Mouse (Mus musculus): Measurements from ENCODE around the gene Ms4a2. TPM values are rescaled to one million over a fixed set of nuclear protein-coding genes. Genes with fewer than 3 reads are reported as not detected.

Ms4a2 gene
- polyA plus RNA-seq (2015; fragmentation: Nextera tagmentation; extraction: Ambion mirVana): 0.81 and 0.83 TPM in 2 replicates

- Histone ChIP-seq H3K36me3 (no peaks in the 10 kb centered on the region), H3K27me3 (replicated peaks) (no peaks in the 10 kb centered on the region), H3K4me1 (no peaks in the 10 kb centered on the region), H3K4me3 (replicated peaks) (no peak within 1 kb of the TSS), H3K4me2 (no peak within 1 kb of the TSS), H3K27ac (no peak within 1 kb of the TSS), H3K9me3 (no peaks in the 10 kb centered on the region), H3K9ac (no peak within 1 kb of the TSS)
- ATAC-seq (ENCODE audit: insufficient read depth, low FRiP score, low read depth): no peak
- WGBS: 83% methylated on average over 2 of the region's 2 CpGs
Measured at GRCm38 (mm10) chr19:11623551-11623950, at the start of gene Ms4a2. Gene Ms4a2, minus strand, starts transcription at chr19:11623719.

- H3K9me3 ChIP-seq: no peaks in the 10 kb centered on the region
- H3K36me3 ChIP-seq: no peaks in the 10 kb centered on the region
- H3K9ac ChIP-seq: no peak overlapping the region
- no peak overlapping the region for H3K4me2 ChIP-seq
- no peak overlapping the region for H3K4me3 ChIP-seq (replicated peaks)
- ATAC-seq (ENCODE audit: insufficient read depth, low FRiP score, low read depth): no peak
- no peaks in the 10 kb centered on the region for H3K4me1 ChIP-seq
- no peaks in the 10 kb centered on the region for H3K27me3 ChIP-seq (replicated peaks)
- H3K27ac ChIP-seq: no peak overlapping the region
Measured at GRCm38 (mm10) chr19:11661562-11661961, 38.0 kb upstream of the Ms4a2 start.

GRCm38 (mm10) chr19:11660459-11660858, 36.9 kb upstream of the Ms4a2 start, which contains the start of gene Oosp2:
Gene Oosp2, minus strand, starts transcription at chr19:11660559.
- Histone ChIP-seq H3K36me3 (no peaks in the 10 kb centered on the region), H3K4me2 (no peak within 1 kb of the TSS), H3K9ac (no peak within 1 kb of the TSS), H3K27me3 (replicated peaks) (no peaks in the 10 kb centered on the region), H3K9me3 (no peaks in the 10 kb centered on the region), H3K27ac (no peak within 1 kb of the TSS), H3K4me1 (no peaks in the 10 kb centered on the region), H3K4me3 (replicated peaks) (no peak within 1 kb of the TSS)
- 84% methylated on average over 5 of the region's 5 CpGs for WGBS
- ATAC-seq (ENCODE audit: insufficient read depth, low FRiP score, low read depth): no peak

- Histone ChIP-seq H3K9me3 (no peaks in the 10 kb centered on the region), H3K9ac (no peak overlapping the region), H3K4me1 (no peaks in the 10 kb centered on the region), H3K4me2 (no peak overlapping the region), H3K4me3 (replicated peaks) (no peak overlapping the region), H3K36me3 (no peaks in the 10 kb centered on the region), H3K27ac (no peak overlapping the region), H3K27me3 (replicated peaks) (no peaks in the 10 kb centered on the region)
- WGBS: 67% methylated on average over 2 of the region's 2 CpGs
- no peak for ATAC-seq (ENCODE audit: insufficient read depth, low FRiP score, low read depth)
Measured at GRCm38 (mm10) chr19:11659142-11659541, 35.6 kb upstream of the Ms4a2 start.

GRCm38 (mm10) chr19:11649564-11649963, 26.0 kb upstream of the Ms4a2 start:
- Histone ChIP-seq H3K27me3 (replicated peaks) (no peaks in the 10 kb centered on the region), H3K9ac (no peak overlapping the region), H3K27ac (no peak overlapping the region), H3K4me2 (no peak overlapping the region), H3K4me3 (replicated peaks) (no peak overlapping the region), H3K9me3 (no peaks in the 10 kb centered on the region), H3K36me3 (no peaks in the 10 kb centered on the region), H3K4me1 (no peaks in the 10 kb centered on the region)
- ATAC-seq (ENCODE audit: insufficient read depth, low FRiP score, low read depth): no peak
- WGBS: 73% methylated on average over 4 of the region's 4 CpGs

- H3K4me3 ChIP-seq (replicated peaks): no peak overlapping the region
- H3K4me2 ChIP-seq: no peak overlapping the region
- 70% methylated on average over 3 of the region's 3 CpGs for WGBS
- H3K27ac ChIP-seq: no peak overlapping the region
- H3K9me3 ChIP-seq: no peaks in the 10 kb centered on the region
- no peak overlapping the region for H3K9ac ChIP-seq
- no peaks in the 10 kb centered on the region for H3K27me3 ChIP-seq (replicated peaks)
- no peaks in the 10 kb centered on the region for H3K36me3 ChIP-seq
- no peaks in the 10 kb centered on the region for H3K4me1 ChIP-seq
- no peak for ATAC-seq (ENCODE audit: insufficient read depth, low FRiP score, low read depth)
Measured at GRCm38 (mm10) chr19:11646166-11646565, 22.6 kb upstream of the Ms4a2 start.

GRCm38 (mm10) chr19:11640732-11641131, 17.2 kb upstream of the Ms4a2 start, which contains the start of gene Ms4a3:
Gene Ms4a3, minus strand, starts transcription at chr19:11640851.
- Histone ChIP-seq H3K9ac (no peak within 1 kb of the TSS), H3K4me3 (replicated peaks) (no peak within 1 kb of the TSS), H3K9me3 (no peaks in the 10 kb centered on the region), H3K4me1 (no peaks in the 10 kb centered on the region), H3K4me2 (no peak within 1 kb of the TSS), H3K27me3 (replicated peaks) (no peaks in the 10 kb centered on the region), H3K27ac (no peak within 1 kb of the TSS), H3K36me3 (no peaks in the 10 kb centered on the region)
- ATAC-seq (ENCODE audit: insufficient read depth, low FRiP score, low read depth): no peak
- 63% methylated on average over 1 of the region's 1 CpGs for WGBS

GRCm38 (mm10) chr19:11639038-11639437, 15.5 kb upstream of the Ms4a2 start:
- Histone ChIP-seq H3K27me3 (replicated peaks) (no peaks in the 10 kb centered on the region), H3K4me2 (no peak overlapping the region), H3K4me3 (replicated peaks) (no peak overlapping the region), H3K36me3 (no peaks in the 10 kb centered on the region), H3K9ac (no peak overlapping the region), H3K9me3 (no peaks in the 10 kb centered on the region), H3K4me1 (no peaks in the 10 kb centered on the region), H3K27ac (no peak overlapping the region)
- WGBS: 72% methylated on average over 4 of the region's 4 CpGs
- ATAC-seq (ENCODE audit: insufficient read depth, low FRiP score, low read depth): no peak

GRCm38 (mm10) chr19:11635572-11635971, 12.1 kb upstream of the Ms4a2 start:
- H3K9me3 ChIP-seq: no peaks in the 10 kb centered on the region
- WGBS: 51% methylated on average over 5 of the region's 5 CpGs
- H3K27ac ChIP-seq: no peak overlapping the region
- H3K27me3 ChIP-seq (replicated peaks): no peaks in the 10 kb centered on the region
- ATAC-seq (ENCODE audit: insufficient read depth, low FRiP score, low read depth): no peak
- H3K4me2 ChIP-seq: no peak overlapping the region
- no peak overlapping the region for H3K9ac ChIP-seq
- no peaks in the 10 kb centered on the region for H3K4me1 ChIP-seq
- H3K4me3 ChIP-seq (replicated peaks): no peak overlapping the region
- no peaks in the 10 kb centered on the region for H3K36me3 ChIP-seq

- no peak overlapping the region for H3K27ac ChIP-seq
- H3K4me3 ChIP-seq (replicated peaks): no peak overlapping the region
- H3K9ac ChIP-seq: no peak overlapping the region
- H3K9me3 ChIP-seq: no peaks in the 10 kb centered on the region
- H3K4me2 ChIP-seq: no peak overlapping the region
- WGBS: 63% methylated on average over 2 of the region's 2 CpGs
- no peak for ATAC-seq (ENCODE audit: insufficient read depth, low FRiP score, low read depth)
- no peaks in the 10 kb centered on the region for H3K36me3 ChIP-seq
- no peaks in the 10 kb centered on the region for H3K4me1 ChIP-seq
- H3K27me3 ChIP-seq (replicated peaks): no peaks in the 10 kb centered on the region
Measured at GRCm38 (mm10) chr19:11634330-11634729, 10.8 kb upstream of the Ms4a2 start.

- no peak overlapping the region for H3K4me2 ChIP-seq
Measured at GRCm38 (mm10) chr19:11633732-11634131, 10.2 kb upstream of the Ms4a2 start.

GRCm38 (mm10) chr19:11625231-11625630, 1.7 kb upstream of the Ms4a2 start:
- no peak for ATAC-seq (ENCODE audit: insufficient read depth, low FRiP score, low read depth)
- Histone ChIP-seq H3K9ac (no peak overlapping the region), H3K27me3 (replicated peaks) (no peaks in the 10 kb centered on the region), H3K27ac (no peak overlapping the region), H3K9me3 (no peaks in the 10 kb centered on the region), H3K4me2 (no peak overlapping the region), H3K36me3 (no peaks in the 10 kb centered on the region), H3K4me3 (replicated peaks) (no peak overlapping the region), H3K4me1 (no peaks in the 10 kb centered on the region)
- 46% methylated on average over 5 of the region's 5 CpGs for WGBS

More at GRCm38 (mm10) chr19:11633732-11634131, 10.2 kb upstream of the Ms4a2 start:
- Histone ChIP-seq H3K27me3 (replicated peaks) (no peaks in the 10 kb centered on the region), H3K36me3 (no peaks in the 10 kb centered on the region), H3K4me1 (no peaks in the 10 kb centered on the region), H3K4me3 (replicated peaks) (no peak overlapping the region), H3K9me3 (no peaks in the 10 kb centered on the region), H3K27ac (no peak overlapping the region), H3K9ac (no peak overlapping the region)
- 72% methylated on average over 1 of the region's 1 CpGs for WGBS
- ATAC-seq (ENCODE audit: insufficient read depth, low FRiP score, low read depth): no peak

GRCm38 (mm10) chr19:11624800-11625199, 1.3 kb upstream of the Ms4a2 start:
- Histone ChIP-seq H3K9ac (no peak overlapping the region), H3K4me3 (replicated peaks) (no peak overlapping the region), H3K4me2 (no peak overlapping the region), H3K27me3 (replicated peaks) (no peaks in the 10 kb centered on the region), H3K9me3 (no peaks in the 10 kb centered on the region), H3K36me3 (no peaks in the 10 kb centered on the region), H3K4me1 (no peaks in the 10 kb centered on the region), H3K27ac (no peak overlapping the region)
- no peak for ATAC-seq (ENCODE audit: insufficient read depth, low FRiP score, low read depth)

Data from stomach, embryonic 15.5 days (tissue).